Mouse (Mus musculus) intestine, postnatal 0 days (tissue): ENCODE results near the gene Cspg5. TPM values are rescaled to one million over a fixed set of nuclear protein-coding genes. Genes with fewer than 3 reads are reported as not detected.
A peak's percentile ranks its signal among the peaks of the same experiment; 100 is the strongest.

Experiments used
- ATAC-seq: fragments of 200-750 bp; cut with Nextera tagmentation; 2 replicates; pipeline ENCODE4 v1.8.0; 2017; ENCODE audit warnings: mild to moderate bottlenecking, moderate TSS enrichment, moderate library complexity
- H3K27ac ChIP-seq: fragments of 300-500 bp; sonication (generic); 2 replicates; pipeline ENCODE4 v1.5.1; 2014; ENCODE audit warnings: mild to moderate bottlenecking, low read depth, low read length, moderate library complexity
- H3K27me3 ChIP-seq: fragments of 300-500 bp; sonication (generic); replicated peaks from 2 replicates; pipeline ENCODE4 v1.6.1; 2014; ENCODE audit warnings: low read length, mixed read lengths; ENCODE audit not compliant: control insufficient read depth, insufficient read depth
- H3K36me3 ChIP-seq: fragments of 300-500 bp; sonication (generic); 2 replicates; pipeline ENCODE4 v1.6.1; 2014; ENCODE audit warnings: mild to moderate bottlenecking, moderate library complexity; ENCODE audit not compliant: control insufficient read depth, insufficient read depth
- H3K4me1 ChIP-seq: fragments of 300-500 bp; sonication (generic); replicated peaks from 2 replicates; pipeline ENCODE4 v1.6.1; 2014; ENCODE audit warnings: antibody characterized with exemption, low read length, mixed read lengths; ENCODE audit not compliant: control insufficient read depth, insufficient read depth
- H3K4me2 ChIP-seq: fragments of 300-500 bp; sonication (generic); replicated peaks from 2 replicates; pipeline ENCODE4 v1.6.1; 2014; ENCODE audit warnings: low read depth, mild to moderate bottlenecking, moderate library complexity
- H3K4me3 ChIP-seq: fragments of 300-500 bp; sonication (generic); 2 replicates; pipeline ENCODE4 v1.5.1; 2014; ENCODE audit warnings: low read depth, low read length
- H3K9ac ChIP-seq: fragments of 300-500 bp; sonication (generic); 2 replicates; pipeline ENCODE4 v1.6.1; 2014; ENCODE audit warnings: mild to moderate bottlenecking, low read depth, low read length
- H3K9me3 ChIP-seq: fragments of 300-500 bp; sonication (generic); 2 replicates; pipeline ENCODE4 v1.6.1; 2016; ENCODE audit warnings: mixed run types; ENCODE audit not compliant: control insufficient read depth
- CTCF ChIP-seq: sonication (generic); IDR thresholded peaks from 2 replicates; pipeline ENCODE4 v1.5.1; 2016; ENCODE audit warnings: low read depth, mild to moderate bottlenecking, control low read depth, antibody characterized with exemption, moderate library complexity
- WGBS: fragments of 180-500 bp; shearing (Covaris S2); extraction: QIAGEN DNeasy Blood & Tissue Kit; methylation state at CpG from one replicate; pipeline ENCODE4 v1.1.7; 2014; 5-methylcytosine and 5-hydroxymethylcytosine counted together
- polyA plus RNA-seq: library from polyadenylated mRNA; unstranded; fragments of >200 nt; fragmentation: Nextera tagmentation; extraction: Ambion mirVana; gene quantifications from 2 replicates; pipeline ENCODE4 v1.2.1, GENCODE M21; 2015

Cspg5 gene
- polyA plus RNA-seq, 1 experiment from 2014 or later: 2.9 TPM

DNA sequence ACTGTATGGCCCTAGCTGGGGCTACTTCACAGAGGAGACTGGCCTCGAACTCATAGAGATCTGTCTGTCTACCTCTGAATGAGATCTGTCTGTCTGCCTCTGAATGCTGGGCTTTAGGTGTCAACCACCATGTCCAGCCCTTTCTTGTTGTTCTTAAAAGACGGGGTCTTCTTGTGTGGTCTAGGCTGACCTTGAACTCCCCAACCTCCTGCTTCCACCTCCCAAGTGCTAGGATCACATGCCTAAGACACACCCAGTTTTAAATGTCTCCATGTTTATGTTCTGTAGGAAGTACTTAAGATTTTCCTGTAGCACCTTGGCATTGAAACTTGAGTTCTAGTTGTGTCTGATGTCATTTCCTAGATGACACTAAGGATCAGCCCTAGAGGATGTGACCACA lies 5.3 kb downstream of the Cspg5 start:
- ATAC-seq: no peak

DNA sequence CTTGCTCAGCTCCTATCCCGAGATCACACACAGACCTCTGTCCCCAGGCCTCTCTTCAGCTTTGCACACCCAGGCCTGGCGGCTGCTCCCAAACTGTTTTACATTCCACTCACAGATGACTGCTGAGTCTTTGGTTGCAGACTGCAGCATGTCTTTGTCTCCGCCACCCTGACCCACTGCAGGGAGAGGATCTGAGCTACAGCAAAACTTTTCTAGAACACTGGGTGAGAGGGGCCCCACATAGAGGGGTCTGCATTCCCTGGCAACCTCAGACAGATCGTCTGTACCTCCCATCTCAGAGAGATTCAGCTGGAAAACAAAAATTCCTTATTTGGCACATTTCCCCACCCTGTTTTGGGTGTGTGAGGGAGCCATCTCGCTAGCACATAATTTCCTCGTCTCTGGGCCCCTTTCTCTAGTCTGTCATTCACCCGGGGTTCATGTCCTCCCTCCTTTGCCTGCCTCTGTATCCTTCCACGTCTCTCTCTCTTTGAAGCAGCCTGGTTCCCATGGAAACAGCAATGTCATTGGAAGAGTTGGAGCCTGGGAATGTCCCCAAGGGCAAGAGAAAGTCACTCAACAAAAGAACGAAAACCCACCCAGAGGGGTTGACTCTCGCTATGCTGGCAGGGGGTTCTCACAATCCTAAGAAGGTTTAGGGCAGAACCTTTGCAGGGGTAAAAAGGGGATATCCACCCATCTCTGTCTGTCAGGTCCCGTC lies 6.4 kb downstream of the Cspg5 start:
- H3K27ac ChIP-seq: no peak overlapping the region
- H3K9ac ChIP-seq: no peak overlapping the region
- 34% methylated on average over 11 of the region's 11 CpGs for WGBS

More for the DNA sequence above, 5.3 kb downstream of the Cspg5 start:
- WGBS: 70% methylated on average over 2 of the region's 2 CpGs
- TF ChIP-seq CTCF: no peak
- Histone ChIP-seq H3K27ac (no peak overlapping the region), H3K9me3 (no peaks in the 10 kb centered on the region), H3K4me2 (no peak overlapping the region), H3K9ac (no peak overlapping the region), H3K36me3 (no peaks in the 10 kb centered on the region), H3K4me3 (no peak overlapping the region), H3K4me1 (peaks cover 3% of the 10 kb centered on the region; the same call in 1 of the 2 replicates), H3K27me3 (no peaks in the 10 kb centered on the region; the same call in 1 of the 2 replicates)

DNA sequence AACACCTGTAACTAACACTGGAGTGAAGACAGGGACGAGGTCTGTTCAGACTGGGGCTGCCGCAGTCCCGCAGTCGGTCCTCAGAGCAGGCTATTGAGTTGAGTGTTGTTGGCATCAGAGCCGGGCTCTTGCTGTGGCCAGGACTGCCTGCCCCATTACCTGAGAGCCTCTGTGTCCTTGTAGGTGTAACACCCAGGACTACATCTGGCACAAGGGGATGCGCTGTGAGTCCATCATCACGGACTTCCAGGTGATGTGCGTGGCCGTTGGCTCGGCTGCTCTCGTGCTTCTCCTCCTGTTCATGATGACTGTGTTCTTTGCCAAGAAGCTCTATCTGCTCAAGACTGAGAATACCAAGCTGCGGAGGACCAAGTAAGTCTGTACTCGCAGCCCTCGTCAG lies 7.2 kb downstream of the Cspg5 start:
- no peak overlapping the region for H3K9ac ChIP-seq
- no peak for TF ChIP-seq CTCF
- no peak for ATAC-seq
- H3K9me3 ChIP-seq: no peaks in the 10 kb centered on the region
- H3K4me3 ChIP-seq: no peak overlapping the region
- no peaks in the 10 kb centered on the region; the same call in 1 of the 2 replicates for H3K27me3 ChIP-seq
- peaks cover 3% of the 10 kb centered on the region; the same call in 1 of the 2 replicates for H3K4me1 ChIP-seq
- H3K36me3 ChIP-seq: no peaks in the 10 kb centered on the region
- no peak overlapping the region for H3K27ac ChIP-seq
- H3K4me2 ChIP-seq: no peak overlapping the region
- 92% methylated on average over 14 of the region's 14 CpGs for WGBS

More for the DNA sequence above, 6.4 kb downstream of the Cspg5 start:
- no peaks in the 10 kb centered on the region for H3K36me3 ChIP-seq
- TF ChIP-seq CTCF: no peak
- H3K4me3 ChIP-seq: no peak overlapping the region
- ATAC-seq: no peak
- H3K27me3 ChIP-seq: no peaks in the 10 kb centered on the region; the same call in 1 of the 2 replicates
- no peak overlapping the region for H3K4me2 ChIP-seq
- H3K9me3 ChIP-seq: no peaks in the 10 kb centered on the region
- peaks cover 3% of the 10 kb centered on the region; the same call in 1 of the 2 replicates for H3K4me1 ChIP-seq

DNA sequence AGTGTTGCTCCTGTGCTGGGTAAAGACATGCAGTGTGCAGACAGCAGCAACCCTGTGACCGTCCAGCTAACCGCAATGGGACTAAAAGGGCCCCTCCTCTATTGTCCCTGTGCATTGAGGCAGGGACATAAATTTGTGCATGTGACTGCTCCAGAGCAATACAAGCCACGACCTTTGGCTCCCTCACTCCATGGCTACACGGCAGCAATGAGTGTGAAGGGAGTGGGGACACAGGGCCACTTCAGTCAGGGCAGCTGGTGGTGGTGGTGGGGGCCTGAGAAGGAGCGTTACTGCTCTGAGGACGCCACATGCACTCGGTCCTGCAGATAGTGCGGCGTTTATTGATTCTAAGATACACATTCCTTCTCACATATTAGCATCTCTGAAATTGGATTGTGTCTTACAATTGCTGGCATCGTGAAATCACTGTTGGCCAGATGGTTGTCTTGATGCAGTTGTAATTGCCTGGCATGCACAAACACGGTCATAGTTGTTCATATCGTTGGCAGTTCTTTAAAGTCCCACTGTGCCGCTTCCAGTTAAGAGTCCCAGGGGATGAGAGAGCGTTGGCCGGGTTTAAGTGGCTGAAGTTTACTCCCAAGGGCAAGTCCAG lies 11.9 kb downstream of the Cspg5 start:
- ATAC-seq: peak; percentile 80
- Histone ChIP-seq H3K36me3 (no peaks in the 10 kb centered on the region), H3K27ac (no peak overlapping the region), H3K4me1 (no peaks in the 10 kb centered on the region), H3K4me2 (no peak overlapping the region), H3K4me3 (no peak overlapping the region), H3K9me3 (no peaks in the 10 kb centered on the region), H3K9ac (no peak overlapping the region; the same call in 1 of the 2 replicates), H3K27me3 (no peaks in the 10 kb centered on the region)
- TF ChIP-seq CTCF: no peak
- WGBS: 40% methylated on average over 15 of the region's 15 CpGs

DNA sequence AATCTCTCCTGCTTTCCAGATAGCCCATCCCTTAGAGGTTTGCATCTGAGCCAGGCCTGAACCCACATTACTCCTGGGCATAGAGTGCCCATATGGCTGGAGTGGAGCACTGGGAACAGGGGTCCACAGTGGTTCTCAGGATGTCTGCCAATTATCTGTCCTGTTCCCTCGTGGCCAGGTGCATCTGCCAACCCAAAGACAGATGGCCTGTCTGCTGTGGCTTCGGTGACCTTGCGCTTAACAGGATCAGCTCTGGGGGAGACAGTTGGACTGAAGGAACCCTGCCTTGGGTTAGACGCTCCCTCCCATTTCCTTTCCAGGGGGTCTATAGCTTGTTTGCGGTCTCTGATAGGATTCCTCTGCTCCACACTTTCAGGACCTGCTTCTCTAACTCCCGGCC lies 15.1 kb downstream of the Cspg5 start:
- Histone ChIP-seq H3K27me3 (no peaks in the 10 kb centered on the region), H3K9ac (no peak overlapping the region), H3K9me3 (no peaks in the 10 kb centered on the region), H3K4me3 (no peak overlapping the region), H3K4me1 (no peaks in the 10 kb centered on the region), H3K36me3 (no peaks in the 10 kb centered on the region), H3K4me2 (no peak overlapping the region), H3K27ac (no peak overlapping the region)
- no peak for TF ChIP-seq CTCF
- 80% methylated on average over 6 of the region's 6 CpGs for WGBS
- ATAC-seq: no peak

DNA sequence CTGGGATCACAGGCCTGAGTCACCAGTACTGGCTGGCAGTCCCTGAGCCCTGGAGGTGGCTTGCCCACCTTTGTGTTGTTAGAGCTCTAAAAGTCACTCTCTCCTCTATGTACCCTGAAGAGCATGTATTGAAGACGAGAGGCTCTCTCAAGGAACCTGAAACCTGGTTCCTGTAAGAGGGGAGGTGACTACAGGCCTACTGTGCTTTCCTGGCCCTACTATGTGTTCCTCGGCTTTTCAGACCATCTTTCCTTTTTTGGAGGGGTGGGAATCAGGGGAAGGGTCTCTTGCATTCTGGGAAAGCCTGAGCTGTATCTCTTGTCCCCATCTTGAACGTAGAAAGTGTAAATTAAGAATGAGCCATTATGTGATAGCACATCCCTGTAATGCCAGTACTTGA lies 15.5 kb downstream of the Cspg5 start:
- H3K36me3 ChIP-seq: no peaks in the 10 kb centered on the region
- H3K27me3 ChIP-seq: no peaks in the 10 kb centered on the region
- no peak for ATAC-seq
- no peak overlapping the region for H3K9ac ChIP-seq
- 78% methylated on average over 3 of the region's 3 CpGs for WGBS
- H3K9me3 ChIP-seq: no peaks in the 10 kb centered on the region
- no peak overlapping the region for H3K4me3 ChIP-seq
- no peak for TF ChIP-seq CTCF
- no peaks in the 10 kb centered on the region for H3K4me1 ChIP-seq
- no peak overlapping the region for H3K27ac ChIP-seq
- H3K4me2 ChIP-seq: no peak overlapping the region
